Mouse (Mus musculus) limb, embryonic 14.5 days (tissue): ENCODE results near the gene Nr5a1. TPM values are rescaled to one million over a fixed set of nuclear protein-coding genes. Genes with fewer than 3 reads are reported as not detected.

ENCODE experiments used
- ATAC-seq: fragments of 200-750 bp; cut with Nextera tagmentation; 2 replicates; pipeline ENCODE4 v1.8.0; 2017; ENCODE audit warnings: low read depth, moderate number of reproducible peaks, moderate TSS enrichment; ENCODE audit not compliant: low FRiP score
- DNase-seq: peaks from one replicate; pipeline ENCODE4 v3.0.0-alpha.2; 2015; ENCODE audit warnings: low spot score
- H3K27ac ChIP-seq: fragments of 300-500 bp; sonication (generic); replicated peaks from 2 replicates; pipeline ENCODE4 v1.5.1; 2014; ENCODE audit warnings: low read depth, mild to moderate bottlenecking, low read length, moderate library complexity, mixed read lengths
- H3K27me3 ChIP-seq: fragments of 300-500 bp; sonication (generic); 2 replicates; pipeline ENCODE4 v1.6.1; 2014; ENCODE audit warnings: low read length, mixed read lengths; ENCODE audit not compliant: control insufficient read depth, insufficient read depth
- H3K36me3 ChIP-seq: fragments of 300-500 bp; sonication (generic); 2 replicates; pipeline ENCODE4 v1.6.1; 2014; ENCODE audit warnings: mild to moderate bottlenecking, low read length, moderate library complexity, mixed read lengths; ENCODE audit not compliant: control insufficient read depth, insufficient read depth
- H3K4me1 ChIP-seq: fragments of 300-500 bp; sonication (generic); 2 replicates; pipeline ENCODE4 v1.6.1; 2014; ENCODE audit warnings: antibody characterized with exemption, low read length, mixed read lengths; ENCODE audit not compliant: control insufficient read depth, insufficient read depth
- H3K4me2 ChIP-seq: fragments of 300-500 bp; sonication (generic); replicated peaks from 2 replicates; pipeline ENCODE4 v1.6.1; 2014; ENCODE audit warnings: low read depth, mild to moderate bottlenecking, low read length, moderate library complexity; ENCODE audit not compliant: severe bottlenecking
- H3K4me3 ChIP-seq: fragments of 300-500 bp; sonication (generic); replicated peaks from 2 replicates; pipeline ENCODE4 v1.5.1; 2014; ENCODE audit warnings: low read length
- H3K9ac ChIP-seq: fragments of 300-500 bp; sonication (generic); 2 replicates; pipeline ENCODE4 v1.6.1; 2014; ENCODE audit warnings: mild to moderate bottlenecking, low read depth, low read length, moderate library complexity; ENCODE audit not compliant: severe bottlenecking
- H3K9me3 ChIP-seq: fragments of 300-500 bp; sonication (generic); 2 replicates; pipeline ENCODE4 v1.6.1; 2016; ENCODE audit warnings: low read length; ENCODE audit not compliant: control insufficient read depth
- POLR2A ChIP-seq: fragments of 200-500 bp; IDR thresholded peaks from 2 replicates; pipeline ENCODE4 v1.8.0; 2012; ENCODE audit warnings: inconsistent platforms, mild to moderate bottlenecking, moderate library complexity, borderline replicate concordance; ENCODE audit not compliant: insufficient read depth, insufficient read length; ENCODE audit errors: extremely low read depth
- WGBS: fragments of 180-500 bp; shearing (Covaris S2); extraction: QIAGEN DNeasy Blood & Tissue Kit; methylation state at CpG from one replicate; pipeline ENCODE4 v1.1.7; 2014; 5-methylcytosine and 5-hydroxymethylcytosine counted together
- polyA plus RNA-seq, 2 experiments: library from polyadenylated mRNA; depleted of rRNA in 1 of 2; stranded (reverse) in 1 of 2; unstranded in 1 of 2; fragments of >200 nt; fragmentation: Nextera tagmentation in 1 of 2; extraction: Ambion mirVana in 1 of 2; gene quantifications; 2 replicates each; pipeline versions ENCODE4 v1.2.1 to v1.2.3; 2012 to 2014

The Nr5a1 gene
- polyA plus RNA-seq, 2 experiments, result 0.10 TPM; not detected in 1

DNA sequence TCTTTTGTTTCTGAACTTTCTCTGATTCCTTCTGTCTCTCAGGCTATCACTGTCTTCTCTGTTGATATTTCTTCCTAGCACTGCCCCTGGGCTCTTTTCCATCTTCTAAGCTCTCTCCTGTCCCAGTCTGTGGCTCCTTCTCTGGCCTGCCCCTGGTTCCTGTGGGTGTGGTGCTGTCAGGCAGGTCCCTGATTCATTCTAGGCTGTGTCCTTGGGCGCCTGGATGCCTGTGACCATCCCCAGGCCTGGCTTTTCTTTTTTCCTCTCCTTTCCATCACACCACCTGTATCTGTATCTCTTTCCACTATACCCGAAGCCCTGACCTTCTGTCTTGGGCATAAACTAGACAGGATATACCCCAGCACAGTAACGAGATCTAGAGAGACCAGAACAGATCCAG is 28.6 kb downstream of the Nr5a1 start:
- Histone ChIP-seq H3K4me1 (0 out of 2 replicates have a peak, but pooled peaks cover 5% of the 10 kb centered on the region), H3K4me2 (no peak overlapping the region), H3K27me3 (no peaks in the 10 kb centered on the region), H3K4me3 (no peak overlapping the region), H3K9me3 (no peaks in the 10 kb centered on the region), H3K36me3 (no peaks in the 10 kb centered on the region), H3K27ac (no peak overlapping the region), H3K9ac (no peak overlapping the region)
- 60% methylated on average over 3 of the region's 3 CpGs for WGBS
- TF ChIP-seq POLR2A, result no peak
- DNase-seq (no peak), ATAC-seq (no peak)

DNA sequence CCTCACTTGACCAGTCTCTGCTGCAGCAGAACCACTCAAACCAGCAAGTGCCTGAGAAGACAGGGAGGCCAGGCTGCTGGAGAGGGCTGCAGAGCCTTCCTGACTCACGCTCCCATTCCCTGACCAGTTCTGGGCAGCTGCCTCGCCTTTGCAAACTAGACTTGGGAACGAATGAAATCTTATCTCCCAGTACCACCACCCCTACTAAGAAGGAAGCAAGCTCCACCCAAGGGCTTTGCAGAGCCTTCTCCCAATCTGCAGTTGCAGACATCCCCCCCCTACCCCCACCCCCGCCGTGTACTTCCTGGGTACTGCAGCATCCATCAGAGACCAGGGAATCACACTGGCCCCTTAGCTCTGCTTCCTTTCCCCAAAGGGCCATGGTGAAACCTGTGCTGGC is 31.3 kb downstream of the Nr5a1 start:
- TF ChIP-seq POLR2A, result no peak
- no peak overlapping the region for H3K9ac ChIP-seq
- no peaks in the 10 kb centered on the region for H3K4me1 ChIP-seq
- no peaks in the 10 kb centered on the region for H3K9me3 ChIP-seq
- no peaks in the 10 kb centered on the region for H3K27me3 ChIP-seq
- no peak overlapping the region for H3K27ac ChIP-seq
- WGBS, result 77% methylated on average over 5 of the region's 5 CpGs
- DNase-seq (no peak), ATAC-seq (no peak)
- H3K4me3 ChIP-seq, result no peak overlapping the region
- H3K36me3 ChIP-seq, result no peaks in the 10 kb centered on the region
- H3K4me2 ChIP-seq, result no peak overlapping the region

DNA sequence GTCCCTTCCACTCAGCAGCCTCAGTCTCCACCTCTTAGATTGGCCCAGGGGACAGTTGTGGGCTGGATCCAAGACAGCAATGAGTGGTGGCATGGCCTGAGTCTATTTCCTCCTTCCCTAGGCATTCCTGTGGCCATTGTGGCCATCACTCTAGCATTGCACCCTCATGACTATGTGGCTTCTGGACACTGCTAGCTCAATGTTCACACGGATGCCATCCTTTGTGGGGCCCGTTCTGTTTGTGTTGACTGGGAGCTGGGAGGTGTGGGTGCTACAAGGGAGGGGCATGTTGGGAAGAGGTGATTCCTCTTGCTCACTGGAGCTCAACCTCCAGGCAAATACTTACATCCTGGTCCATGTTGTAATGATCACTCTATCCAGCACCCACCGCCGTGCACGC is 32.1 kb downstream of the Nr5a1 start:
- Histone ChIP-seq H3K4me3 (no peak overlapping the region), H3K9ac (no peak overlapping the region), H3K9me3 (no peaks in the 10 kb centered on the region), H3K27ac (no peak overlapping the region), H3K4me2 (no peak overlapping the region), H3K4me1 (no peaks in the 10 kb centered on the region), H3K36me3 (no peaks in the 10 kb centered on the region), H3K27me3 (no peaks in the 10 kb centered on the region)
- no peak for TF ChIP-seq POLR2A
- DNase-seq (no peak), ATAC-seq (no peak)
- WGBS, result 83% methylated on average over 5 of the region's 5 CpGs

DNA sequence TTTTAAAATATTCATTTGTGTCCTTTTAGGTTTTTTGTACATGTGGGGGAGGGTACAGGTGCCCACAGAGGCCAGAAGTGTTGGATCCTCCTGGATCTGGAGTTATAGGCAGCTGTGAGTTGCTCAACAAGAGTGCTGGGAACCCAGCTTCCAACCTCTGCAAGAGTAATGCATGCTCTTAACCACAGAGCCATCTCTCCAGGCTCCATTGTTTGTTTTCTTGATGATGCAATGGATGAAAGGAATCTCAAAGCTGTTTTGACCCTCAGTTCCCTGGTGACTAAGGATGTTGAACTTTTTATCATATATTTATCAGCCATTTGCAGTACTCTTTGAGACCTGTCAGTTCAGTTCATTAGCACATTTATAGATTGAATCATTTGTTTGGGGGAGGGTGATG is 35.4 kb downstream of the Nr5a1 start:
- Histone ChIP-seq H3K36me3 (no peaks in the 10 kb centered on the region), H3K27me3 (no peaks in the 10 kb centered on the region), H3K4me3 (no peak overlapping the region), H3K9me3 (no peaks in the 10 kb centered on the region), H3K27ac (no peak overlapping the region), H3K4me1 (no peaks in the 10 kb centered on the region), H3K4me2 (no peak overlapping the region), H3K9ac (no peak overlapping the region)
- ATAC-seq (no peak), DNase-seq (no peak)
- no peak for TF ChIP-seq POLR2A

DNA sequence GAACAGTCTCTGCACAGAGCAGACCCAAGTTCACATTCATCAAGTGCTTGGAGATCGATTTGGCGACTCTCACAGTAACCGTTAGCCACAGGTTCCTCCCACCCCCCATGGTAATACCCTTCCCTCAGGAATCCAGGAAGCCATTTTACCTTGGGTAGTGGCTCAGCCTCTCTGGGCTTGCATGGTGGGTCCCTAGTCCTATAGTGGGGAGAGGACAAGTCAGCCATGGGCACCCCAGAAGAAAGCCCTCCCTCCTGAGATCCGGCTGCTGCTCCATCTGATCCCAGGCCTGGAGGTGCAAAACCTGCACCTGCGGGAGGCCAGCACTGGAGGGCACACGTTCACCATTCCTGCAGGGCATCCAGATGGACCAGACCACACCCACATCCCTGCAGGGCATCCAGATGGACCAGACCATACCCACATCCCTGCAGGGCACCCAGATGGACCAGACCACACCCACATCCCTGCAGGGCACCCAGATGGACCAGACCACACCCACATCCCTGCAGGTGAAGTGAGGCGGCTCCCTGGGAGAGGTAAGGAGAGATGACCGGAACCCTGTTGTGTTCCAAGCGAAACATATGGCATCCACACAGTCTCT is 38.9 kb downstream of the Nr5a1 start:
- no peak for ATAC-seq
- 53% methylated on average over 9 of the region's 9 CpGs for WGBS
- TF ChIP-seq POLR2A, result no peak
- Histone ChIP-seq H3K27ac (no peak overlapping the region), H3K9me3 (no peaks in the 10 kb centered on the region), H3K27me3 (no peaks in the 10 kb centered on the region), H3K36me3 (no peaks in the 10 kb centered on the region), H3K9ac (no peak overlapping the region), H3K4me2 (no peak overlapping the region), H3K4me1 (no peaks in the 10 kb centered on the region), H3K4me3 (no peak overlapping the region)
- DNase-seq, result no peak

DNA sequence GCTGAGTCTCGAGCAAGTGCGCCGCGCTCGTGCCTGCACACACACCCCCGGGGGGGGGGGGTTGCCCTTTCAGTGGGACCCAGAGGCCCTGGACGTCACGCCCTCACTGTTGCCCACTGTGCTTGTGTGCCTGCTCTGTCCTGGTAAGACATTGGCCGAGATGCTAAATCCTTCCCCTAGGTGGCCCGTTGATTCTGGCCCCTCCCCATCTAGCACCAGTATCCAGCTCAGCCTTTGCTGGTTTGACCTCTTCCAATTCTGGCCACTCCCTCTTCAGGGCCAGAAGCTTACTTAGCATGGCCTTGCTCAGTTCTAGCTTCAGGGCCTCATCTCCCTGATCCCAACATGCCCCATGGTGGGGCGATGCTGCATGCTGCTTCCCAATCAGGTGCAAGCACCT is 41.8 kb downstream of the Nr5a1 start:
- DNase-seq (no peak), ATAC-seq (no peak)
- H3K36me3 ChIP-seq, result no peaks in the 10 kb centered on the region
- TF ChIP-seq POLR2A, result no peak
- no peak overlapping the region for H3K9ac ChIP-seq
- H3K27me3 ChIP-seq, result no peaks in the 10 kb centered on the region
- no peak overlapping the region for H3K27ac ChIP-seq
- H3K4me2 ChIP-seq, result no peak overlapping the region
- 58% methylated on average over 11 of the region's 11 CpGs for WGBS
- H3K4me1 ChIP-seq, result no peaks in the 10 kb centered on the region
- H3K9me3 ChIP-seq, result no peaks in the 10 kb centered on the region
- H3K4me3 ChIP-seq, result no peak overlapping the region
